In the genomic region with DNA sequence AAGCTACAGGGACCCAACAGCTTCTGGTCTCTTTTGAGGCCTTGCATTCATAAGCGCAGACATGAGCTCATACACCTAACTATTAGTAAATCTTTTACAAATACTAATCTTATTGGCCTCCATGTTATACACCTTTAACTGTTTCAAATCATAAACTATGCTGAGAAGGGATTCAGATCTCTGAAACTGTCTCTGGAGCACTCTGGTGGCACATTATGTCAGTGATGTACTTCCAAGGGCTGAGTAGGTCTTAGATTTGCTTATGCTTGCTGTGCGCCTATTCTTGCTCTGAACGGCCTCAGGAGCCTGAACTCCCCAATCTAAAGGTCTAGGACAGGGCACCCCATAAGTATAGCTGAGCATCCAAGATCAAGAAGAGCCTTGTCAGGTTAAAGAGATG, we compare ENCODE assay signal across 7 mouse cellular contexts. TPM values are rescaled to one million over a fixed set of nuclear protein-coding genes. Genes with fewer than 3 reads are reported as not detected.
A peak's percentile ranks its signal among the peaks of the same experiment; 100 is the strongest.
DNase-seq lines count a peak whose midpoint lies in the region; ATAC-seq and TF ChIP-seq lines count a peak whose summit lies in the region.

No protein-coding gene starts in this region.

- 73% methylated on average over 3 of the region's 3 CpGs for WGBS in lung, postnatal 0 days
- WGBS in lung, adult 2 months, result 71% methylated on average over 3 of the region's 3 CpGs
- WGBS in forebrain, embryonic 12.5 days, result 63% methylated on average over 3 of the region's 3 CpGs
- WGBS in limb, embryonic 14.5 days, result 70% methylated on average over 3 of the region's 3 CpGs
- WGBS in stomach, embryonic 15.5 days, result 78% methylated on average over 3 of the region's 3 CpGs

- TF ChIP-seq POLR2A in lung, adult 2 months (IDR thresholded peaks at IDR 0.05; ENCODE audit: borderline replicate concordance, extremely low read depth, low read depth, low read length), result no peak
- no peak for TF ChIP-seq POLR2A in limb, embryonic 14.5 days (IDR thresholded peaks at IDR 0.05; ENCODE audit: borderline replicate concordance, extremely low read depth, insufficient read depth, insufficient read length)

- 0 out of 2 replicates have a peak overlapping the region, but pooled peaks have one; percentile 10 for H3K9ac ChIP-seq in lung, postnatal 0 days (replicated peaks; ENCODE audit: low read depth)
- peak overlapping the region; percentile 87 for H3K9ac ChIP-seq in forebrain, embryonic 12.5 days
- peak overlapping the region; percentile 78 for H3K9ac ChIP-seq in limb, embryonic 14.5 days (ENCODE audit: low read depth, low read length, severe bottlenecking)
- H3K9ac ChIP-seq in stomach, embryonic 15.5 days, result no peak overlapping the region; the same call in 1 of the 2 replicates

- H3K4me2 ChIP-seq in lung, postnatal 0 days (replicated peaks; ENCODE audit: low read depth, low read length), result peak overlapping the region; percentile 80
- peak overlapping the region; percentile 75 for H3K4me2 ChIP-seq in forebrain, embryonic 12.5 days
- H3K4me2 ChIP-seq in limb, embryonic 14.5 days (replicated peaks; ENCODE audit: low read depth, low read length, severe bottlenecking), result peak overlapping the region; percentile 65
- peak overlapping the region; percentile 78 for H3K4me2 ChIP-seq in stomach, embryonic 15.5 days

- H3K36me3 ChIP-seq in lung, postnatal 0 days (ENCODE audit: insufficient read depth, low read length), result peaks cover 9% of the 10 kb centered on the region; the same call in 1 of the 2 replicates
- H3K36me3 ChIP-seq in forebrain, embryonic 12.5 days (replicated peaks), result peaks cover 43% of the 10 kb centered on the region
- H3K36me3 ChIP-seq in limb, embryonic 14.5 days (ENCODE audit: control insufficient read depth, insufficient read depth, low read length), result peaks cover 36% of the 10 kb centered on the region
- peaks cover 25% of the 10 kb centered on the region for H3K36me3 ChIP-seq in stomach, embryonic 15.5 days

- no peaks in the 10 kb centered on the region; the same call in 1 of the 2 replicates for H3K4me1 ChIP-seq in lung, postnatal 0 days (ENCODE audit: insufficient read depth, low read depth, low read length)
- peaks cover 10% of the 10 kb centered on the region for H3K4me1 ChIP-seq in lung, adult 2 months (ENCODE audit: control insufficient read depth, insufficient read depth, low read length)
- peaks cover 45% of the 10 kb centered on the region for H3K4me1 ChIP-seq in forebrain, embryonic 12.5 days
- peaks cover 20% of the 10 kb centered on the region for H3K4me1 ChIP-seq in limb, embryonic 14.5 days (ENCODE audit: control insufficient read depth, insufficient read depth, low read length)
- H3K4me1 ChIP-seq in stomach, embryonic 15.5 days, result peaks cover 35% of the 10 kb centered on the region

- ATAC-seq in lung, postnatal 0 days, result no peak
- ATAC-seq in forebrain, embryonic 12.5 days (ENCODE audit: low FRiP score), result no peak
- no peak for ATAC-seq in limb, embryonic 14.5 days (ENCODE audit: low FRiP score, low read depth)
- ATAC-seq in stomach, embryonic 15.5 days (ENCODE audit: insufficient read depth, low FRiP score, low read depth), result no peak

- H3K9me3 ChIP-seq in lung, postnatal 0 days (ENCODE audit: low read length), result no peaks in the 10 kb centered on the region
- no peaks in the 10 kb centered on the region for H3K9me3 ChIP-seq in forebrain, embryonic 12.5 days
- no peaks in the 10 kb centered on the region for H3K9me3 ChIP-seq in limb, embryonic 14.5 days (ENCODE audit: control insufficient read depth, low read length)
- H3K9me3 ChIP-seq in stomach, embryonic 15.5 days, result no peaks in the 10 kb centered on the region

- DNase-seq in lung, postnatal 0 days (ENCODE audit: low spot score), result no peak
- DNase-seq in lung, adult 2 months, result no peak
- no peak for DNase-seq in limb, embryonic 14.5 days (ENCODE audit: low spot score)
- DNase-seq in thymus, postnatal 25 days, result no peak
- no peak for DNase-seq in cerebellum, adult 11 months

- no peak for TF ChIP-seq CTCF in lung, postnatal 0 days (IDR thresholded peaks at IDR 0.05)
- no peak for TF ChIP-seq CTCF in lung, adult 2 months (IDR thresholded peaks at IDR 0.05; ENCODE audit: insufficient read depth, low read length)

- peak overlapping the region; percentile 96 for H3K27ac ChIP-seq in lung, postnatal 0 days (ENCODE audit: low read length)
- peak overlapping the region; percentile 100 for H3K27ac ChIP-seq in forebrain, embryonic 12.5 days
- peak overlapping the region; percentile 97 for H3K27ac ChIP-seq in limb, embryonic 14.5 days (replicated peaks; ENCODE audit: low read depth, low read length)
- H3K27ac ChIP-seq in stomach, embryonic 15.5 days, result peak overlapping the region; percentile 99

- H3K27me3 ChIP-seq in lung, postnatal 0 days (replicated peaks; ENCODE audit: insufficient read depth, low read length), result no peaks in the 10 kb centered on the region
- no peaks in the 10 kb centered on the region for H3K27me3 ChIP-seq in forebrain, embryonic 12.5 days
- no peaks in the 10 kb centered on the region for H3K27me3 ChIP-seq in limb, embryonic 14.5 days (ENCODE audit: control insufficient read depth, insufficient read depth, low read length)
- no peaks in the 10 kb centered on the region for H3K27me3 ChIP-seq in stomach, embryonic 15.5 days (replicated peaks)

- 0 out of 2 replicates have a peak overlapping the region, but pooled peaks have one; percentile 58 for H3K4me3 ChIP-seq in lung, postnatal 0 days (ENCODE audit: low read depth, low read length)
- H3K4me3 ChIP-seq in lung, adult 2 months (replicated peaks; ENCODE audit: extremely low read depth, low read depth, low read length), result no peak overlapping the region
- H3K4me3 ChIP-seq in forebrain, embryonic 12.5 days (replicated peaks), result peak overlapping the region; percentile 64
- peak overlapping the region; percentile 60 for H3K4me3 ChIP-seq in limb, embryonic 14.5 days (replicated peaks; ENCODE audit: low read length)
- peak overlapping the region; percentile 60; the same call in 1 of the 2 replicates for H3K4me3 ChIP-seq in stomach, embryonic 15.5 days (replicated peaks)

- TF ChIP-seq EP300 in lung, postnatal 0 days (IDR thresholded peaks at IDR 0.05), result no peak

RNA-seq across cellular contexts. Expression of a gene that starts 0.7 kb away (rescaled TPM):
- 332 and 367 TPM in 2 replicates for polyA plus RNA-seq in lung, postnatal 0 days (2015; fragmentation: Nextera tagmentation; extraction: Ambion mirVana)
- 222 and 226 TPM in 2 replicates for polyA plus RNA-seq in lung, adult 2 months (2012; rRNA removed)
- 550 and 568 TPM in 2 replicates for polyA plus RNA-seq in forebrain, embryonic 12.5 days (2016; fragmentation: Nextera tagmentation; extraction: Ambion mirVana)
- 285 and 290 TPM in 2 replicates for polyA plus RNA-seq in limb, embryonic 14.5 days (2012; rRNA removed)
- polyA plus RNA-seq in limb, embryonic 14.5 days (2014; fragmentation: Nextera tagmentation; extraction: Ambion mirVana), result 438 and 458 TPM in 2 replicates
- polyA plus RNA-seq in stomach, embryonic 15.5 days (2015; fragmentation: Nextera tagmentation; extraction: Ambion mirVana), result 331 and 401 TPM in 2 replicates

RNA-seq across cellular contexts. Expression of a gene that starts 3.3 kb away (rescaled TPM):
- 24.0 and 27.8 TPM in 2 replicates for polyA plus RNA-seq in lung, postnatal 0 days (2015; fragmentation: Nextera tagmentation; extraction: Ambion mirVana)
- polyA plus RNA-seq in lung, adult 2 months (2012; rRNA removed), result 38.9 and 48.7 TPM in 2 replicates
- 5.4 and 6.1 TPM in 2 replicates for polyA plus RNA-seq in forebrain, embryonic 12.5 days (2016; fragmentation: Nextera tagmentation; extraction: Ambion mirVana)
- 9.4 and 9.6 TPM in 2 replicates for polyA plus RNA-seq in limb, embryonic 14.5 days (2012; rRNA removed)
- polyA plus RNA-seq in limb, embryonic 14.5 days (2014; fragmentation: Nextera tagmentation; extraction: Ambion mirVana), result 13.9 and 14.2 TPM in 2 replicates
- polyA plus RNA-seq in stomach, embryonic 15.5 days (2015; fragmentation: Nextera tagmentation; extraction: Ambion mirVana), result 19.0 and 19.8 TPM in 2 replicates

RNA-seq across cellular contexts. Expression of a gene that starts 14.0 kb away (rescaled TPM):
- not detected in 2 replicates for polyA plus RNA-seq in lung, postnatal 0 days (2015; fragmentation: Nextera tagmentation; extraction: Ambion mirVana)
- polyA plus RNA-seq in lung, adult 2 months (2012; rRNA removed), result 0.08 TPM in 1 of 2 replicates, not detected in the other
- not detected in 2 replicates for polyA plus RNA-seq in forebrain, embryonic 12.5 days (2016; fragmentation: Nextera tagmentation; extraction: Ambion mirVana)
- polyA plus RNA-seq in limb, embryonic 14.5 days (2012; rRNA removed), result not detected in 2 replicates
- polyA plus RNA-seq in limb, embryonic 14.5 days (2014; fragmentation: Nextera tagmentation; extraction: Ambion mirVana), result not detected in 2 replicates
- not detected in 2 replicates for polyA plus RNA-seq in stomach, embryonic 15.5 days (2015; fragmentation: Nextera tagmentation; extraction: Ambion mirVana)

RNA-seq across cellular contexts. Expression of a gene that starts 14.5 kb away (rescaled TPM):
- 9.6 and 11.2 TPM in 2 replicates for polyA plus RNA-seq in lung, postnatal 0 days (2015; fragmentation: Nextera tagmentation; extraction: Ambion mirVana)
- 52.0 and 64.6 TPM in 2 replicates for polyA plus RNA-seq in lung, adult 2 months (2012; rRNA removed)
- 17.6 and 19.2 TPM in 2 replicates for polyA plus RNA-seq in forebrain, embryonic 12.5 days (2016; fragmentation: Nextera tagmentation; extraction: Ambion mirVana)
- 102 and 141 TPM in 2 replicates for polyA plus RNA-seq in limb, embryonic 14.5 days (2012; rRNA removed)
- 14.6 and 19.4 TPM in 2 replicates for polyA plus RNA-seq in limb, embryonic 14.5 days (2014; fragmentation: Nextera tagmentation; extraction: Ambion mirVana)
- 13.9 and 16.2 TPM in 2 replicates for polyA plus RNA-seq in stomach, embryonic 15.5 days (2015; fragmentation: Nextera tagmentation; extraction: Ambion mirVana)

RNA-seq across cellular contexts. Expression of a gene that starts 27.6 kb away (rescaled TPM):
- polyA plus RNA-seq in lung, postnatal 0 days (2015; fragmentation: Nextera tagmentation; extraction: Ambion mirVana), result 1.2 and 1.5 TPM in 2 replicates
- polyA plus RNA-seq in lung, adult 2 months (2012; rRNA removed), result 3.3 and 3.8 TPM in 2 replicates
- 10.5 and 10.6 TPM in 2 replicates for polyA plus RNA-seq in forebrain, embryonic 12.5 days (2016; fragmentation: Nextera tagmentation; extraction: Ambion mirVana)
- polyA plus RNA-seq in limb, embryonic 14.5 days (2012; rRNA removed), result 21.7 and 25.3 TPM in 2 replicates
- polyA plus RNA-seq in limb, embryonic 14.5 days (2014; fragmentation: Nextera tagmentation; extraction: Ambion mirVana), result 6.0 and 10.2 TPM in 2 replicates
- polyA plus RNA-seq in stomach, embryonic 15.5 days (2015; fragmentation: Nextera tagmentation; extraction: Ambion mirVana), result 5.3 and 6.9 TPM in 2 replicates
